21 mouse cellular contexts compared by ENCODE assay signal in the genomic region with DNA sequence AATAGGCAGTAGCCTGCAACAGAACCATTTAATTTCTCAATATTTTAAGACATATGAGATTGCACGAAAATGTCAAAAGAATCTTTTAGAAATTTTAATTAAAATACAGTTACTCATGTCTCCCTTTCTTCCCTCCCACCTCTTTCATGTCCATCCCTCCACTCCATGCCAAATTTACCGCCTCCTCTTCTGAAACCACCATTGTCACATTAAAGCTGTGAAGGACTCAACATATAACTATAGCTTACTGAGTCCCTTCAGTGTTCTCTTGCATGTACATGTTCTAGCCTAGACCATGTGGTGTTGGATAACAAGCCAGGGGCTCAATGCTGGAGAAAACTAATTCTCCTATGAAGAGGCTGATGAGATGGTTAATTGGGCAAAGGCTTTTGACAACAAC. TPM values are rescaled to one million over a fixed set of nuclear protein-coding genes. Genes with fewer than 3 reads are reported as not detected.
"Had no signal": no experiment of that assay in that cellular context is flagged by ENCODE, and none has a peak within 500 bp of the region (broad histone marks: within the 10 kb centered on the region; RNA-seq: fewer than 3 reads in every experiment).

No protein-coding gene starts in this region.

- H3K4me3 ChIP-seq: midbrain, embryonic 10.5 days; midbrain, embryonic 12.5 days; myocyte; neural tube, embryonic 13.5 days; neural tube, embryonic 15.5 days had no signal

- H3K27ac ChIP-seq: midbrain, embryonic 10.5 days; midbrain, embryonic 12.5 days; neural tube, embryonic 13.5 days; neural tube, embryonic 15.5 days had no signal

- ATAC-seq: midbrain, embryonic 16.5 days had no signal

- DNase-seq: lung, adult 18-20 months; lung, embryonic 14.5 days; lung, postnatal 10 days; lung, postnatal 4 days; midbrain, embryonic 14.5 days; retina, postnatal 1 day; right cerebral cortex, postnatal 14 days; spleen, adult 18-20 months; thymus, adult 2 months; thymus, postnatal 25 days; thymus, postnatal 4 days had no signal

RNA-seq across cellular contexts. Expression of gene Gabra2, which starts 40.2 kb away (rescaled TPM):
- total RNA-seq: megakaryocyte, adult 5-6 weeks; megakaryocyte-erythroid progenitor cell, adult 5-6 weeks had no signal
- polyA plus RNA-seq: myocyte; small intestine, adult 2 months; testis, adult 2 months had no signal
